Mouse (Mus musculus): ENCODE measurements around the gene Dgkz. TPM values are rescaled to one million over a fixed set of nuclear protein-coding genes. Genes with fewer than 3 reads are reported as not detected.
A peak's percentile ranks its signal among the peaks of the same experiment; 100 is the strongest.

The Dgkz gene
- polyA plus RNA-seq, 1 experiment: 252 TPM

DNA sequence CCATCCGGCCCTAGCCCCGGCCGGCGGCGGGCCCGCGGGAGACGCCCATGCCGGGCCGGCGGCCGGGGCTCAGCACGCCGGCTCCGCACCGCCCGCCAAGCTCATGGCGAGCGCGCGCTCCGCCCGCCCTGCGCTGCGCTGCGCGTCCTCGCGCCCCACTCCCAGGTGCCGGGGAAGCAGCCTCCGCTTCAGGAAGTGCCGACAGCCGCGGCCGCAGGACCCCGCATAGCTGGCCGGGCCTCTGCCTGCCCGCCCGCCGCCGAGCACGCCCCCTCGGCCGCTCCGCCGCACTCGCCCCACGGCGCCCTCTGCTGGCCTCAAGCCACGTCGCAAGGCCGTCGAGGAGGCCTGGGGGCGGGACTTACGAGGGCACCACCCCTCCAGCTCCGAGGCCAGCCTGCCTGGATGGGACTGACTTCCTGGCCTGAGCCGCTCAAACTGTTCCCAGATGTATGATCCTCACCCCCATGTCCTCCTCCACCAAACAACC, 12.2 kb downstream of the Dgkz start:
- peak overlapping the region; percentile 80 for H3K4me3 ChIP-seq (replicated peaks; ENCODE audit: extremely low read depth, low read depth, low read length)
- peak; percentile 98 for DNase-seq
- peaks cover 25% of the 10 kb centered on the region for H3K4me1 ChIP-seq (ENCODE audit: control insufficient read depth, insufficient read depth, low read length)
- peak; percentile 45; the same call in 1 of the 2 replicates for TF ChIP-seq CTCF (IDR thresholded peaks at IDR 0.05; ENCODE audit: insufficient read depth, low read length)
- TF ChIP-seq POLR2A (IDR thresholded peaks at IDR 0.05; ENCODE audit: borderline replicate concordance, extremely low read depth, low read depth, low read length): peak; percentile 67; the same call in 1 of the 2 replicates
- under 1% methylated on average over 57 of the region's 57 CpGs for WGBS

DNA sequence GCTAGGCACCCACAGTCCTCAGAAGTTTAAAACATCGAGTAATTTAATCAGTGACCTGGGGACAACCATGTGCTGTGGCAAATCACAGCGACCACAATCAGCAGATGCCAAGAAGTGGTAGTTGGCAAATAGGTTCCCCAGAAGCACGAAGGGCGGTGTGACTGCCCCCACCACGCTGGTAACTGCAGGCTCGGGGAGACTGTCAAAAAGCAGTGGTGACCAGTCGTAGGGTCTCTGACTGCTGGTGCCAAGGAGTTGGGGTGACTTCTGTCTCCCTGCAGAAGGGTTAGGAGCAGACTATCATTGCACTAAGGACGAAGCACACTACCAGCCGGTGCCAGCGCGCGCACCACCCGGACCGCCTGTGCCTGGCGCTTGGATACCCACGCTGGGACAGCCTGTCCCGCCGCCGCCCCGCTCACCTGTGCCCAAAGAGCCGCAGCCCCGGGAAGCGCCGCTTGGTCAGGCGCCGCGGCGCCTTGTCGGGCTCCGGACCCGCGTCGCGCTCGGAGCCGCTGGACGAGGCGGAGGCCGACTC, 12.7 kb downstream of the Dgkz start:
- DNase-seq: no peak
- TF ChIP-seq POLR2A (IDR thresholded peaks at IDR 0.05; ENCODE audit: borderline replicate concordance, extremely low read depth, low read depth, low read length): no peak
- no peak for TF ChIP-seq CTCF (IDR thresholded peaks at IDR 0.05; ENCODE audit: insufficient read depth, low read length)
- Histone ChIP-seq H3K4me1 (ENCODE audit: control insufficient read depth, insufficient read depth, low read length) (peaks cover 25% of the 10 kb centered on the region), H3K4me3 (replicated peaks; ENCODE audit: extremely low read depth, low read depth, low read length) (peak overlapping the region; percentile 80)
- WGBS: under 1% methylated on average over 37 of the region's 39 CpGs

DNA sequence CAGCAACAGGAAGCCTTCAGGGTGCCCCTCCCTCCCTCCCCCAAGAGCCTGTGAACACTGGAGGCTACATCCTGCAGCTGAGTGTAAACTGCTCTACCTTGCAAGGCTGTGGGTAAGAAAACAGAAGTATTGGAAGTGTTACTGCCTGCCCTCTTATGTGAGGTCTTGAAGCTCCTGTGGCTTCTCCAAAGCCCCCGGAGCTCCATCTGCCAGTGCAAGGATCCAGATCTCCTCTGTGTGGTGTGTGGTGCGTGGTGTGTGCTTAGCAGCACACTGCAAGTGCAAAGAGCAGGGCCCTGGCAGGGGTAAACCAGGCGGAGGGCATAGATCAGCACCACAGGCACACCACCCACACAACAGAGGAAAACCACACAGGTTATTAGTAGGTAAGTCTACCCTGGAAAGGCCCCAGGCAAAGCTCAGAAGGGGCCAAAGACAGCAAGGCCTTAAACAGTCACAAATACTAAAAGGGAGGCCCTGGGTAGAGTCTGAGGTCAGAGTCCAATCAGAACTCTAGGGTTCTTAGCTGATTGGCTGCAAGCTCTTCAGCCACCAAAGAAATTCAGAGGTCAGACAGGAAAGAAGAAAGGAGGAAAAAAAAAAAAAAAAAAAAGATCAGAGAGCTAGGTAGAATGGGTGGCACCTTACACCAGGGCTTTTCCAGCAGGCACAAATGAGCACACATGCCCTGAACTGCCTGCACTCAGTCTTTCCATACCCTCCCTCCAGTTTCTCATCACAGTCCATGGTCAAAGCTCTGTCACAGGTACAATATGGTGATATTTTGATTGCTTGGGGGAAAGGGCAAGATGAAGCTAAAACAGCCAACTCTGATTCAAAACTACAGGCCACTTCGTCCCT, 13.5 kb downstream of the Dgkz start:
- TF ChIP-seq CTCF (IDR thresholded peaks at IDR 0.05; ENCODE audit: insufficient read depth, low read length): no peak
- TF ChIP-seq POLR2A (IDR thresholded peaks at IDR 0.05; ENCODE audit: borderline replicate concordance, extremely low read depth, low read depth, low read length): no peak
- DNase-seq: no peak
- 23% methylated on average over 4 of the region's 4 CpGs for WGBS

DNA sequence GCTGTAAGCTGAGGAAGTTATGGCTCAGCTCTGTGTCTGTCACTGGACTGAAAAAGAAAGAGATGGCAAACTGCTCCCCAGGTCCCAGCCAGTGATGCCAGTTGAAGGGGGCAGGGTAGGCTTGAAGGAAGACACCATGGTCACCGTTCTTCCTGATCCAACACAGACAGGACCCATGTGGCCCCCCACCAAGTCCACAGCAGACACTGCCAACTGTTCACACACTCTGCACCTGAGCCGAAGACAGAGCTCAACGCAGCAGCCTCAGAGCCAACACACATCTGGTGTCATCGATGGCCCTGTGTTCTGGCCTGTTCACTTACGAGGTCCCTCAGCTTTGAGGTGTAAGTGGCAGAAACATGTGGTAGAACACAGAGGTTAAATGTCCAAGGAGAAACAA, 15.2 kb downstream of the Dgkz start:
- DNase-seq: no peak
- TF ChIP-seq CTCF (IDR thresholded peaks at IDR 0.05; ENCODE audit: insufficient read depth, low read length) (no peak), POLR2A (IDR thresholded peaks at IDR 0.05; ENCODE audit: borderline replicate concordance, extremely low read depth, low read depth, low read length) (no peak)
- H3K4me3 ChIP-seq (replicated peaks; ENCODE audit: extremely low read depth, low read depth, low read length): no peak overlapping the region
- peaks cover 28% of the 10 kb centered on the region for H3K4me1 ChIP-seq (ENCODE audit: control insufficient read depth, insufficient read depth, low read length)
- 79% methylated on average over 5 of the region's 5 CpGs for WGBS

More for the DNA sequence above, 13.5 kb downstream of the Dgkz start:
- H3K4me1 ChIP-seq (ENCODE audit: control insufficient read depth, insufficient read depth, low read length): peaks cover 24% of the 10 kb centered on the region
- peak overlapping the region; percentile 80 for H3K4me3 ChIP-seq (replicated peaks; ENCODE audit: extremely low read depth, low read depth, low read length)

DNA sequence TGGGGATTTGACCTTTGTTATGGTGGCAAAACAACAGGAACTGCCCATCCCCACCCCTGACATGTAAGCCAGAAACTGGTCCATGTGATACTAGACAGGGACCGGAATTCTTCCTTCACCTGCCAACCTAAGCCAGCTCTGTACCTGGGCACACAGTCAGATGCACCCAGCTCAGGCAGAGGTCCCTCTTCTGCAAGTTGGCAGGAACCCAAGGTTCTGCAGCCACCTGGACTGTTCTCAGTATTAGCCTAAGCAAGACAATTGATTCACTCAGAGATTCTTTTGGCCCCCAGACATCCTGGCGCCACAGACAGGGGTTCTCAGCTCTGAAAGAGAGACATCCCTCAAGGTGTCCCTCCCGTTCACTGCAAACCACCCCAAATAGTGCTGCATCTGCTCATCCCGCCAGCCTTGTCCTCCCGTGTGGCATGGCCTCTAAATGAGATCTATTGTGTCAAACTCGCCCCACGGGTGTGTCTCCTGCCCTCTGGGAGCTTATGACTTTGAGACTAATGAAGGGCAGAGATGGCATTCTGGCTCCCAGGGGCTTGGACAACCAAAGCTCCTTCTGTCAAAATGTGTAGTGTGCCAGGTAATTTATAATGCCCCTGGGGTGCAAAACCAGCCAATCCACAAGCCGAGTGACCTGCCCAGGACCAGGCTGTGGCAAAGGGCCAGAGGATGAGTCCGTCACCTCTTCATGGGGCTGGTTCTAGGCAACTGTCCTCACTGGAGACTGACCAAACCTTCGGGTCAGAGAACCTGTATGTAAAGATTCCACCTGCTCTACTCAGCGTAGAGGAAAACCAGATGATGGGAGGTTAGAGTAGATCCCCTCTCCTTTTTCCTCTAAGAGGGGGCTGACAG, 15.9 kb downstream of the Dgkz start:
- H3K4me1 ChIP-seq (ENCODE audit: control insufficient read depth, insufficient read depth, low read length): peaks cover 34% of the 10 kb centered on the region

DNA sequence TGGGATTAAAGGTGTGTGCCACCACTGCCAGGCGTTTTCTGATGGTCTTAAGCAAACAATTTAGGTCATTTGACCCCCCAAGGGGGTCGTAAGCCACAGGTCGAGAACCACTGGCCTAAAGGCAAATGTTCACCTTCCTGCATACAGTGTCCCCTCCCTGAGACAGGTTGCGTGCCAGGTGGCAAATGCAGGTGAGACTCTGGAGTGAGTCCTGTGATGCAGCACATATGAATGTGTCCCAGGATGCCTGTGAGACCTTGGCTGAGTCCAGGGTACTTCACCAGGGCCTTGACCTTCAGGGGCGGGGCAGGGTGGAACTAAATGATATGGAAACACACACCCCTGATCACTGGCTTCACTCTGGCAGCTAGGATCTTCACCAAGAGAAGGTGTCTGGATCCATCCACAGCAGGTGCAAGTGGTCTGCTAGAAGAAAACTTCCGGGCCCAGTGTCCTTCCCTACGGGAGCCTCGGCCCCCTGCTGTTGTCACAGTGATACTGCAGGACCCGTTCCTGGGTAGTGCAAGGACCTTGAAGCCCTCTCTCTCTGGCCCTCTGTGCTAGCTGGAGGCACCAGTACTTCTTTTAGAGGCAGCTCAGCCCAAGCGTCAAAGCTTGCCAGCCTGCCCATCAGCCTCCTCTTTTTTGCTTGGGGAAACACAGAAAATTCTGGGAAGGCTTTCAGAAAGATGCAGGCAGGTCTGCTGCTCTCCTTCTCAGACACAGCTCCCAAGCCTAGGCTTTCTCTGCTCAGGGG, 16.8 kb downstream of the Dgkz start:
- WGBS: 48% methylated on average over 10 of the region's 10 CpGs
- DNase-seq: peak; percentile 59
- H3K4me1 ChIP-seq (ENCODE audit: control insufficient read depth, insufficient read depth, low read length): peaks cover 40% of the 10 kb centered on the region

More for the DNA sequence above, 15.9 kb downstream of the Dgkz start:
- no peak for DNase-seq
- WGBS: 58% methylated on average over 11 of the region's 11 CpGs
- no peak overlapping the region for H3K4me3 ChIP-seq (replicated peaks; ENCODE audit: extremely low read depth, low read depth, low read length)
- TF ChIP-seq POLR2A (IDR thresholded peaks at IDR 0.05; ENCODE audit: borderline replicate concordance, extremely low read depth, low read depth, low read length): no peak
- TF ChIP-seq CTCF (IDR thresholded peaks at IDR 0.05; ENCODE audit: insufficient read depth, low read length): no peak

DNA sequence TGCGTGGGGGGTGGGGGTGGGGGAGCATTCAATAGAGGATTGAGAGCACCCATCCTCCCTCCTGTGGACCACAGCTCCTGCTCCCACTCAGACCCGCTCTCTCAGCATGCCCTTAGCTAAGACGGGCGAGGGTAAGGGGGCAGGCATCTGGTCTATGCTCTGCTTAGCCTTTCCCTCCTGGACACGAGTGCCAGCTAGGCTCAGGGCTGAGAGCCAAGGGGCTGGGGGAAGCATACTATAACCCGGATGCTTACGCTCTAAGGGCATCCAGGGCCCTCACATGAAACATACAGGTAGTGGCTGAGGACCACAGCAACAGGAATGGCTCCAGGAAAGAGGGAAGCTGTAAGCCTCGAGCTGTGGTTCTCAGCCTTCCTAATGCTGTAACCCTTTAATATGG, 17.6 kb downstream of the Dgkz start:
- no peak for TF ChIP-seq POLR2A (IDR thresholded peaks at IDR 0.05; ENCODE audit: borderline replicate concordance, extremely low read depth, low read depth, low read length)
- TF ChIP-seq CTCF (IDR thresholded peaks at IDR 0.05; ENCODE audit: insufficient read depth, low read length): no peak
- DNase-seq: no peak
- Histone ChIP-seq H3K4me3 (replicated peaks; ENCODE audit: extremely low read depth, low read depth, low read length) (no peak overlapping the region), H3K4me1 (ENCODE audit: control insufficient read depth, insufficient read depth, low read length) (peaks cover 45% of the 10 kb centered on the region)
- WGBS: 69% methylated on average over 8 of the region's 8 CpGs

More for the DNA sequence above, 16.8 kb downstream of the Dgkz start:
- TF ChIP-seq POLR2A (IDR thresholded peaks at IDR 0.05; ENCODE audit: borderline replicate concordance, extremely low read depth, low read depth, low read length): no peak
- TF ChIP-seq CTCF (IDR thresholded peaks at IDR 0.05; ENCODE audit: insufficient read depth, low read length): peak; percentile 78
- no peak overlapping the region for H3K4me3 ChIP-seq (replicated peaks; ENCODE audit: extremely low read depth, low read depth, low read length)

DNA sequence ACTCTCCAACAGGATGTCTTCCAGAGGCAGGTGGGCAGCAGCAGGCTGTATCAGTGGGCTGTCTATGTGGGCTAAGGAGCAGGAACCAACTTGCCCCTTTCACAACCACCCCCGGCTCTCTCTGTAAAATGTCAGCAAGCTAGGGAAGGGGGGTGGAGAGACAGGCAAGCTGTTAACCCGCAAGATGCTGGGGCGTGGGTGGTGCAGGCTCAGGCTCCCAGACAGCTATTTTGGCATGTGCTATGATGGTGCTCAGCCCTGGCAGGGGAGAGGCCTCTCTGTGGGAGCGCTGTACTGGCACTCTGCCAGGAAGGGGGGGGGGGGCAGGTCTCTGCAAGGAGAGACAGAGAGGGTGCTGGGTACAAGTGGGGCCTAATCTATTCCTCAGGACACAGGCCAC, 18.6 kb downstream of the Dgkz start:
- DNase-seq: no peak
- peaks cover 42% of the 10 kb centered on the region for H3K4me1 ChIP-seq (ENCODE audit: control insufficient read depth, insufficient read depth, low read length)
- no peak for TF ChIP-seq POLR2A (IDR thresholded peaks at IDR 0.05; ENCODE audit: borderline replicate concordance, extremely low read depth, low read depth, low read length)
- TF ChIP-seq CTCF (IDR thresholded peaks at IDR 0.05; ENCODE audit: insufficient read depth, low read length): no peak
- 1% methylated on average over 4 of the region's 4 CpGs for WGBS
- no peak overlapping the region for H3K4me3 ChIP-seq (replicated peaks; ENCODE audit: extremely low read depth, low read depth, low read length)
